Mouse (Mus musculus): ENCODE measurements around the gene Itsn2. TPM values are rescaled to one million over a fixed set of nuclear protein-coding genes. Genes with fewer than 3 reads are reported as not detected.
A peak's percentile ranks its signal among the peaks of the same experiment; 100 is the strongest.
"Not testable (repeated sequence)": the region's sequence is repeated elsewhere in the genome, so short reads cannot be mapped to it uniquely, and the experiment has no call there.

Itsn2 gene
- polyA plus RNA-seq, 1 experiment, result 42.4 TPM

- no peak for TF ChIP-seq POLR2A (IDR thresholded peaks at IDR 0.05; ENCODE audit: extremely low read depth, insufficient read depth, low read length)
- TF ChIP-seq CTCF (IDR thresholded peaks at IDR 0.05; ENCODE audit: extremely low read depth, insufficient read depth, low read length), result no peak
- H3K27ac ChIP-seq (ENCODE audit: insufficient read depth, low read length), result peak overlapping the region; percentile 39; the same call in 1 of the 2 replicates
- H3K4me1 ChIP-seq (ENCODE audit: control insufficient read depth, insufficient read depth, low read length), result no peaks in the 10 kb centered on the region
- no peak overlapping the region for H3K4me3 ChIP-seq (ENCODE audit: insufficient read depth, low read length)
Measured at GRCm38 (mm10) chr12:4691193-4691592, 98.8 kb downstream of the Itsn2 start.

DNA sequence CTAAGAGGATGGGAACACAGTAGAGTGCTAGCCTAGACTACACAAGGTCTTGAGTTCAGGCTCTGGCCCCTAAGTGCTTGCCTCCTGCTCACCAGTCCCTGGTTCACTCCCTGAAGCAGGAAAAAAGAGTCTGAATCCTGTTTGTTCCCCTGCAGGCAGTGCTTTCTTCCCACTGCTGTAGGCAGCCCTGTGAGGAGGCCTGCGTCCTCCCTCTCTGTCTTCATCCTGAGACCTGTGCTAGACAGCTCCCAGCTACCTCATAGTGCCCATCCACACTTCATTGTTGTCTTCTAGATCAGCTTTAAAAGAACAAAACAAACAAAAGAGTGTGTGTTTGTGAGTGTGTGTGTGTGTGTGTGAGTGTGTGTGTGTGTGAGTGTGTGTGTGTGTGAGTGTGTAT is 102.1 kb downstream of the Itsn2 start:
- TF ChIP-seq CTCF (IDR thresholded peaks at IDR 0.05; ENCODE audit: extremely low read depth, insufficient read depth, low read length), result no peak
- TF ChIP-seq POLR2A (IDR thresholded peaks at IDR 0.05; ENCODE audit: extremely low read depth, insufficient read depth, low read length), result no peak
- Histone ChIP-seq H3K27ac (ENCODE audit: insufficient read depth, low read length) (no peak overlapping the region), H3K4me3 (ENCODE audit: insufficient read depth, low read length) (no peak overlapping the region), H3K4me1 (ENCODE audit: control insufficient read depth, insufficient read depth, low read length) (no peaks in the 10 kb centered on the region)

- not testable (repeated sequence) for H3K27ac ChIP-seq (ENCODE audit: insufficient read depth, low read length); H3K4me1 ChIP-seq (ENCODE audit: control insufficient read depth, insufficient read depth, low read length); H3K4me3 ChIP-seq (ENCODE audit: insufficient read depth, low read length)
Measured at GRCm38 (mm10) chr12:4705626-4706025, 113.2 kb downstream of the Itsn2 start.

DNA sequence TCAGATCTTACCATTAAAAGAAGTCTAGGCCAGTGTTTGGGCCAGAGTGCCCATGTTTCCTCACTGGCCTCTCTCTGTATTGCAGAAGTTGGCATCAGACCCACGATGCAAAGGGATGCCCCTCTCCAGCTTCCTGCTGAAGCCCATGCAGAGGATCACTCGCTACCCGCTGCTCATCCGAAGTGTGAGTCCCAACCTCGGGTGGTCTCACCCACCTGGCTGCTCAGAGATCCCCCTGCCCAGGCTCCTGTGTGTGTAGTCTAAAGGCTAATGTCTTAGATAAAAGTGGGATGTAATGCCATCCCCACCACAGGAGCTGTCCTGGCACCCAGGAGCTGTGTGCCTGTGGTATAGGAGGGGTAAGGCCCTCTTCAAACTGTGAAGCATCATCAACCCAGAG is 113.7 kb downstream of the Itsn2 start:
- Histone ChIP-seq H3K4me1 (ENCODE audit: control insufficient read depth, insufficient read depth, low read length) (no peaks in the 10 kb centered on the region), H3K27ac (ENCODE audit: insufficient read depth, low read length) (no peak overlapping the region), H3K4me3 (ENCODE audit: insufficient read depth, low read length) (no peak overlapping the region)
- TF ChIP-seq POLR2A (IDR thresholded peaks at IDR 0.05; ENCODE audit: extremely low read depth, insufficient read depth, low read length), result no peak
- TF ChIP-seq CTCF (IDR thresholded peaks at IDR 0.05; ENCODE audit: extremely low read depth, insufficient read depth, low read length), result no peak

DNA sequence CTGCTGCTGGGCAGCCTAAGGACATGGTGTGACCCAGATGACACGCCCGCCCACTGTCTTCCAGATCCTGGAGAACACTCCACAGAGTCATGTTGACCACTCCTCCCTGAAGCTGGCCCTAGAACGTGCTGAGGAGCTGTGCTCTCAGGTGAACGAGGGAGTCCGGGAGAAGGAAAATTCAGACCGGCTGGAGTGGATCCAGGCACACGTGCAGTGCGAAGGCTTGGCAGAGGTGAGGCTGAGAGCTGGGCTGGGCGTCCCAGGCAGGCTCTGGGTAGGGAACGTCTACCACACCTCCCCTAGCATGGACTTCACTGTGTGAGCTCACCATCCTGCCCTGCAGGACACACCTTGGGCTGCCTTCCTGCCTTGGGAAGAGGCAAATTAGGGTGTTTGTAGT is 114.5 kb downstream of the Itsn2 start:
- no peaks in the 10 kb centered on the region for H3K4me1 ChIP-seq (ENCODE audit: control insufficient read depth, insufficient read depth, low read length)
- TF ChIP-seq CTCF (IDR thresholded peaks at IDR 0.05; ENCODE audit: extremely low read depth, insufficient read depth, low read length) (no peak), POLR2A (IDR thresholded peaks at IDR 0.05; ENCODE audit: extremely low read depth, insufficient read depth, low read length) (no peak)
- H3K4me3 ChIP-seq (ENCODE audit: insufficient read depth, low read length), result no peak overlapping the region
- no peak overlapping the region for H3K27ac ChIP-seq (ENCODE audit: insufficient read depth, low read length)

DNA sequence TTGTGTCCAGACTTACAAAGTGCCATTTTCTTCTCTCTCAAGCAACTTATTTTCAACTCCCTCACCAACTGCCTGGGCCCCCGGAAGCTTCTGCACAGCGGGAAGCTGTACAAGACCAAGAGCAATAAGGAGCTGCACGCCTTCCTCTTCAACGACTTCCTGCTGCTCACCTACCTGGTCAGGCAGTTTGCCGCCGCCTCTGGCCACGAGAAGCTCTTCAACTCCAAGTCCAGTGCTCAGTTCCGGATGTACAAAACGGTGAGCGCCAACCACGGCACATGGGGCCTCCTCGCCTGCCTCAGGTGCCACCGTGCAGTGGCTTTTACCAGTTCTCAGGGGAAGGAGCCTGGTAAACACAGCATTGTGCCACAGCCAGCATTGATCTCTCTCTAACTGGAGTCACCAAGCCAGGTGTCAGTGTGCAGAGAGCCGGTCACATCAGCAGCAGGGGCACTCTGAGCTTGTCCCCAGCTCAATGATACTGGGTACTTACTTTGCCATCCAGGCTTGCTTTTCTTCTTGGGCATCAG is 115.1 kb downstream of the Itsn2 start:
- TF ChIP-seq POLR2A (IDR thresholded peaks at IDR 0.05; ENCODE audit: extremely low read depth, insufficient read depth, low read length), result no peak
- TF ChIP-seq CTCF (IDR thresholded peaks at IDR 0.05; ENCODE audit: extremely low read depth, insufficient read depth, low read length), result no peak
- H3K27ac ChIP-seq (ENCODE audit: insufficient read depth, low read length), result no peak overlapping the region
- H3K4me1 ChIP-seq (ENCODE audit: control insufficient read depth, insufficient read depth, low read length), result no peaks in the 10 kb centered on the region
- no peak overlapping the region for H3K4me3 ChIP-seq (ENCODE audit: insufficient read depth, low read length)

DNA sequence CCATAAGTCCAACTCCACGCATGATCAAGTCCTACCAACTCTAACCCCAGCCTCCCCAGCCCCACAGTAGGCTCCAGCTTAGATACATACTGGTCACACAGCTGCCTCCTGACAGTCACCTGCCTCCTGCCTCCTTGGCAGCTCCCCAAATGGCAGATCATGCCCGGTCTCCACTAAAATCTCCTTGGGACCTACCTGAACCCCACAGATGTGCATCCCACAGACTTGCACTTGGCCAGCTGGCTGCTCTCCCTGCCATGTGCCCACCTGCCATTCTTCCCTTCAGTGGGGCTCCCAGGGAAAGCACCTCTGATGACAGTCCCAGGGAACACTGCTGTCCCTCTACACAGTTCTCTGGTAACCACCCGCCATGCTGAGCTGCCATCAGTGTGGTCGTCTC is 115.9 kb downstream of the Itsn2 start:
- Histone ChIP-seq H3K4me1 (ENCODE audit: control insufficient read depth, insufficient read depth, low read length) (no peaks in the 10 kb centered on the region), H3K4me3 (ENCODE audit: insufficient read depth, low read length) (no peak overlapping the region), H3K27ac (ENCODE audit: insufficient read depth, low read length) (no peak overlapping the region)
- TF ChIP-seq CTCF (IDR thresholded peaks at IDR 0.05; ENCODE audit: extremely low read depth, insufficient read depth, low read length) (no peak), POLR2A (IDR thresholded peaks at IDR 0.05; ENCODE audit: extremely low read depth, insufficient read depth, low read length) (no peak)

DNA sequence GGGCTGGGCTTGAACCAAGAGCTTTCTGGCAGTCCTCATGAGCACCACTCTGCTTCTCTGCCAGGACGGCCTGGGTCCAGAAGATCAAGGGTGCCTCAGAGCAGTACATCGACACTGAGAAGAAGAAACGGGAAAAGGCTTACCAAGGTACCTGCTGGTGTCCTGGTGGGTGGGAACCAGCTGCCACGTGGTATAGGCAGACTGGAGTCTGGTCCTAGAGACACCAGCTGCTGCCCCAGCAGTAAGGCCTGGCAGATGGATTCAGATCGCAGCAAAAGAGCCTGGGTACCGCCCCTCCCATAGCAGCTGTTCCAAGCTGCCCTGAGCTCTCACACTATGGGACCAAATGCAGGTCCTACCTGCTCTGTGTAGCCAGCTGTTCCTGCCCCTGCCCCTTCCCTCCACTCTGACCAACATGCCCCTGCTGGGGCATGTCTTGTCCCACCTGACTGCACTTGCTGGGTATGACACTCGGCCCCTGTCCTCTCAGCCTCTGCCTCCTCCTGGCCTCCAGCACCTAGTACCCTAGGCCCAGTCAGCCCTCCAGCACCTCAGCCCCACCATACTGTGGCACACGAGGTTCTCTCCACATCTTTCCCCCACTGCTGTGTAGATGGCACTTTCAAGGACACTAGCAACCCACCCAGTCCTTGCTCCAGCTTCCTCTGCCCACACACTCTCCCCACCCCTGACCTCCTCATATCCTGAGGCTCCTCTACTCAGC is 116.6 kb downstream of the Itsn2 start:
- no peaks in the 10 kb centered on the region for H3K4me1 ChIP-seq (ENCODE audit: control insufficient read depth, insufficient read depth, low read length)
- TF ChIP-seq CTCF (IDR thresholded peaks at IDR 0.05; ENCODE audit: extremely low read depth, insufficient read depth, low read length), result no peak
- no peak for TF ChIP-seq POLR2A (IDR thresholded peaks at IDR 0.05; ENCODE audit: extremely low read depth, insufficient read depth, low read length)
- no peak overlapping the region for H3K27ac ChIP-seq (ENCODE audit: insufficient read depth, low read length)
- no peak overlapping the region for H3K4me3 ChIP-seq (ENCODE audit: insufficient read depth, low read length)

DNA sequence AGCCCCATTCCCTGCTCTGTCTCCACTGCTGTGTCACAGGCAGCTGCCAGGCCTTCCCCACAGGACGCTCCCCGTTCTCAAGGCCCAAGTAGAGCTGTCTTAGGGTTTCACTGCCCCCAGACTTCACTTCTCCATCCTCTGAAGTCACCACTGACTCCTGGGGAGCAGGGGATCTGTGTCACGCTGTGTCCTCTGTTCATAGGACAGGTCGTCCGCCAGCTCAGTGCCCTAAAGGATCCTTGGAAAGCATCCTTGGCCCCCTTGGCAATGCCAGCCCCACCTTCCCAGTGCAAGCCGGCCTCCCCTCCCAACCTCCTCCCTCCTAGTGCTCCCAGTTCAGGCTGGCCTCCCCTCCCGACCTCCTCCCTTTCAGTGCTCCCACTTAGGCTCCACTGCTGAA is 117.5 kb downstream of the Itsn2 start:
- no peak overlapping the region for H3K4me3 ChIP-seq (ENCODE audit: insufficient read depth, low read length)
- no peak for TF ChIP-seq CTCF (IDR thresholded peaks at IDR 0.05; ENCODE audit: extremely low read depth, insufficient read depth, low read length)
- TF ChIP-seq POLR2A (IDR thresholded peaks at IDR 0.05; ENCODE audit: extremely low read depth, insufficient read depth, low read length), result no peak
- H3K4me1 ChIP-seq (ENCODE audit: control insufficient read depth, insufficient read depth, low read length), result no peaks in the 10 kb centered on the region
- H3K27ac ChIP-seq (ENCODE audit: insufficient read depth, low read length), result no peak overlapping the region

GRCm38 (mm10) chr12:4713361-4713760 is 120.9 kb downstream of the Itsn2 start:
- no peak for TF ChIP-seq CTCF (IDR thresholded peaks at IDR 0.05; ENCODE audit: extremely low read depth, insufficient read depth, low read length)
- TF ChIP-seq POLR2A (IDR thresholded peaks at IDR 0.05; ENCODE audit: extremely low read depth, insufficient read depth, low read length), result no peak
- H3K27ac ChIP-seq (ENCODE audit: insufficient read depth, low read length), result no peak overlapping the region
- H3K4me1 ChIP-seq (ENCODE audit: control insufficient read depth, insufficient read depth, low read length), result no peaks in the 10 kb centered on the region
- H3K4me3 ChIP-seq (ENCODE audit: insufficient read depth, low read length), result no peak overlapping the region
